Mouse (Mus musculus) hindbrain, embryonic 10.5 days (tissue): Measurements from ENCODE around the gene Mast1. TPM values are rescaled to one million over a fixed set of nuclear protein-coding genes. Genes with fewer than 3 reads are reported as not detected.

Experiments
- DNase-seq: peaks from one replicate; pipeline ENCODE4 v3.0.0-alpha.2; 2017; ENCODE audit warnings: low spot score
- H3K27ac ChIP-seq: fragments of 300-500 bp; sonication (generic); 2 replicates; pipeline ENCODE4 v1.5.1; 2016; ENCODE audit warnings: mild to moderate bottlenecking, moderate library complexity
- H3K27me3 ChIP-seq: fragments of 300-500 bp; sonication (generic); 2 replicates; pipeline ENCODE4 v1.6.1; 2016; ENCODE audit warnings: mild to moderate bottlenecking; ENCODE audit not compliant: poor library complexity, insufficient read depth, severe bottlenecking
- H3K36me3 ChIP-seq: fragments of 300-500 bp; sonication (generic); 2 replicates; pipeline ENCODE4 v1.6.1; 2016; ENCODE audit warnings: mild to moderate bottlenecking, moderate library complexity
- H3K4me1 ChIP-seq: fragments of 300-500 bp; sonication (generic); replicated peaks from 2 replicates; pipeline ENCODE4 v1.6.1; 2016; ENCODE audit warnings: mild to moderate bottlenecking
- H3K4me3 ChIP-seq: fragments of 300-500 bp; sonication (generic); 2 replicates; pipeline ENCODE4 v1.5.1; 2016; ENCODE audit warnings: mild to moderate bottlenecking, moderate library complexity
- H3K9me3 ChIP-seq: fragments of 300-500 bp; sonication (generic); 2 replicates; pipeline ENCODE4 v1.6.1; 2016; ENCODE audit warnings: mild to moderate bottlenecking, moderate library complexity
- WGBS: fragments of 180-500 bp; shearing (Covaris S2); methylation state at CpG from one replicate; pipeline ENCODE4 v1.1.7; 2016; 5-methylcytosine and 5-hydroxymethylcytosine counted together
- polyA plus RNA-seq: library from polyadenylated mRNA; unstranded; fragments of >200 nt; fragmentation: Nextera tagmentation; extraction: Ambion mirVana; gene quantifications from 2 replicates; pipeline ENCODE4 v1.2.1, GENCODE M21; 2016

Mast1 gene
- polyA plus RNA-seq, 1 experiment from 2014 or later: 12.7 TPM

DNA sequence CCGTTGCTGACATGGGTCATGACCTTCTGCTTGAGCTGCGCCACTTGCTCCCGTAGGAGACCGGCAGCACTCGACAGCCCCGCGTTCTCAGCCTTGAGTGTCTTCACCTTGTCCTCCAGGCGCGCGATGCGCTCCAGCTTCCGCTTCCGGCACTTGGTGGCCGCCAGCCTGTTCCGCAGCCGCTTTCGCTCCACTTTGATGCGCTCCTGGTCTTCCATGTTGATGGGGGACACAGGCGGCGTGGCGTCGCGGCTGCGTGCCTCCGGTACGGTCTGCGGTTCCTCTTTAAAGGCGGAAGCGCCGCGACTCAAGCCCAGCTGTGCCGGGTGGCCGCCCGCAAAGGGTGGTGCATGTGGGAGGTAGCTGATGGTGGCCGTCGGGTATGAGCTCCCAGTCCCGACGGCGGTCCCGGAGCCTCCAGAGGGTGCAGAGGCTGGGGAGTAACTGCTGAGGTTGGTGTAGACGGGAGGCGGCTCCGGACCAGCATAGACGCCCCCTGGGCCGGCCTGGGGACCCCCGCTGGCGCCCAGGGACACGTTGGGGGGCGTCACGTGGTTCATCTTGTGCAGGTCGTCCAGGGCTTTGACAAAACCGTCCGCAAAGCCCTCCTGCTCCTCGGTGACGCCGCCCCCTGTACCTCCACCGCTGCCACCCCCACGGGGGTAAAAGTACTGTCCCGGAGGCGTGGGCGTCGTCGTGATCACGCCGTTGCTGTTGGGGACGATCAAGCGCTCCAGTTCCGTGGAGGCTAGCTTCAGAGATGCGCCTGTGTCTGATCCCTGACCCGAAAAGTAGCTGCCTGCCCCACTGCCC, 40.5 kb upstream of the Mast1 start:
- under 1% methylated on average over 70 of the region's 70 CpGs for WGBS
- Histone ChIP-seq H3K27ac (peak overlapping the region; percentile 82), H3K4me1 (peaks cover 77% of the 10 kb centered on the region), H3K27me3 (peaks cover 58% of the 10 kb centered on the region), H3K36me3 (peaks cover 29% of the 10 kb centered on the region), H3K9me3 (no peaks in the 10 kb centered on the region), H3K4me3 (peak overlapping the region; percentile 68)
- DNase-seq: peak; percentile 70

DNA sequence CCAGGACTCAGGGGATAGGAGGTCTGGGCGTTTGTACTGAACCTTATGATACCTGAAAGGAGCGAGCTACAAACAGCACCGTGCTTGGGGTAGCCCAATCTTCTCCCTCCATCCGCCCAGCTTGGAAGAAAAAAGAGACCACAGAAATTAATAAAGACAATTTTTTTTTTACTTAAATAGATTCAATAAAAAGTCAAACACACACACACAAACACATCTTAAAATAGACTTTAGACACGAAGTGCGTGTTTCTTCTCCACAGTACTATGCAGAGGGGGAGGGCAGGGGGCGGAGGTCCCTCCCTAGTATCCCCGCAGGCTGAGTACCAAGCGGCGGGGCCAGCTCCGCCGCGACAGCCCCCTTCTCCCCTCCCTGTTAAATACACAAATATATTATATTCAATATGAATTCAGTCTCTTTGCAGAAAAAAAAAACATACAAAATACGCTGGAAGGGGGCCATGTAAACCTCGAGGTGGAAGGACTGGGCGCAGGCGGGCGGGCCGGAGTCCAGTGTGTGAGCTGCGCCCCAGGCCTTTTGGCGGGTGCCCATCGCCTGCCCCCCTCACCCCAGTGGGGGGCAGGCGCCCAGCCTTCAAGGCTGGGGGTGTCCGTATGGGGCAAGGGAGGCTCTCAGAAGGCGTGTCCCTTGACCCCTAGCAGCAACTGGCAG, 39.7 kb upstream of the Mast1 start:
- H3K9me3 ChIP-seq: no peaks in the 10 kb centered on the region
- peaks cover 50% of the 10 kb centered on the region for H3K27me3 ChIP-seq
- H3K27ac ChIP-seq: peak overlapping the region; percentile 82
- peak overlapping the region; percentile 68 for H3K4me3 ChIP-seq
- WGBS: 2% methylated on average over 25 of the region's 25 CpGs
- DNase-seq: no peak
- H3K4me1 ChIP-seq: peaks cover 70% of the 10 kb centered on the region
- peaks cover 37% of the 10 kb centered on the region for H3K36me3 ChIP-seq

DNA sequence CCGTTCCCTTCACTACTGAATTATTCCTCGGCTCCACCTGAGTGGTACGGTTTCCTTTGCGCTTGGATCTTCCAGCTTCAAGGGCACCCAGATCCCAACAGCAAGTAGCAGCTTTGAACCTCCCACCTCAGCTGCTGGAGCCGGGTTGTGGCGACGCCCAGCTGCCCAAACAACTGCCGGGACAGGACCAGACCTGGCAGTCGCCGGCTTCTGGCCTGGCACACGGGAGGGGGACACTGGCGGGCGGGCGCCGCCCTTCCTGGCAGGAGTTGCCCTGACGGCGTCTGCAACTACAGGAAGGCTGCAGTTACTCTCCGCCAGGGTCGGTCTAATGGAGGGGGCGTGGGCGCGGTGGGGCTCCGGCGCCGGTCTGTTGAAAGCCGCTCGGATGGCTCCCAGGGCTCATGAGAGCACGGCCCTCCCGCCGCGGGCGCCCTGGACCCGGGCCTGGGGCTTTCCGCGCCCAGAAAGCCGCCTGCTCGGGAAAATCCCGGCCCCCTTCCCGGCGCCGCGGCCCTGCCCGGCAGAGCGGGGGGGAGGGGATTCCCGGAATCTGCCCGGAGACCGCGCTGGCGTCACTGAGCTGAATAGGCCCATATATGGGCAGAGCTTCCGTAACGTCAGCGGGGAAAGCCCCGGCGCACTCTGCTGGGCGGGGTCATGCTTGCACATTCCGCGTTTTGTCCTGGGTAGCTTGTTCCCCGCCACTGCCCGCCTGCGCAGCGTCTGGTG, 39.0 kb upstream of the Mast1 start:
- DNase-seq: peak; percentile 95
- Histone ChIP-seq H3K9me3 (no peaks in the 10 kb centered on the region), H3K4me1 (peaks cover 68% of the 10 kb centered on the region), H3K36me3 (peaks cover 44% of the 10 kb centered on the region), H3K27ac (peak overlapping the region; percentile 78), H3K4me3 (peak overlapping the region; percentile 68), H3K27me3 (peaks cover 43% of the 10 kb centered on the region)
- WGBS: 1% methylated on average over 61 of the region's 61 CpGs

DNA sequence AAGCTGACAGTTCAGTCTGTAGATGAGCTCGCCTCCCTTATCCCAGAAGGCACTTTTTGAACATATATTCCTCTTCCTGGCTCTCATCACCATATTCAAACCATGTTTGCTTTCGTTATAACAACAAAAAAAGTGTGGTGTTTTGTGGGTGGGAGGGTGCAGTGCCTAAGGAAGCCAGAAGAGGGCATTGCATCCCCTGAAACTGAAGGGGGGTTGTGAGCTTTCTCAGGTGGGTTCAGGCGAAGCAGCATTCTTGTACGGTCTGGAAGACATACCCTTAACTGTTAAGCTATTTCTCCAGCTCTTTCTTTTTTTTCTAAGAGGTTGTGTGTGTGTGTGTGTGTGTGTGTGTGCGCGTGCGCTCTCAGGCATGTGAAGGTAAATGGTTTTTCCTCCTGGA, 38.3 kb upstream of the Mast1 start:
- Histone ChIP-seq H3K27me3 (peaks cover 36% of the 10 kb centered on the region), H3K27ac (no peak overlapping the region), H3K4me1 (peaks cover 68% of the 10 kb centered on the region), H3K4me3 (peak overlapping the region; percentile 68), H3K9me3 (no peaks in the 10 kb centered on the region), H3K36me3 (peaks cover 51% of the 10 kb centered on the region)
- 27% methylated on average over 7 of the region's 7 CpGs for WGBS
- DNase-seq: peak; percentile 66

GRCm38 (mm10) chr8:84974543-84975142, 37.5 kb upstream of the Mast1 start:
- peaks cover 28% of the 10 kb centered on the region for H3K27me3 ChIP-seq
- peaks cover 63% of the 10 kb centered on the region for H3K4me1 ChIP-seq
- no peak overlapping the region for H3K4me3 ChIP-seq
- no peak overlapping the region for H3K27ac ChIP-seq
- peaks cover 51% of the 10 kb centered on the region for H3K36me3 ChIP-seq
- WGBS: 84% methylated on average over 8 of the region's 8 CpGs
- no peak for DNase-seq
- no peaks in the 10 kb centered on the region for H3K9me3 ChIP-seq

DNA sequence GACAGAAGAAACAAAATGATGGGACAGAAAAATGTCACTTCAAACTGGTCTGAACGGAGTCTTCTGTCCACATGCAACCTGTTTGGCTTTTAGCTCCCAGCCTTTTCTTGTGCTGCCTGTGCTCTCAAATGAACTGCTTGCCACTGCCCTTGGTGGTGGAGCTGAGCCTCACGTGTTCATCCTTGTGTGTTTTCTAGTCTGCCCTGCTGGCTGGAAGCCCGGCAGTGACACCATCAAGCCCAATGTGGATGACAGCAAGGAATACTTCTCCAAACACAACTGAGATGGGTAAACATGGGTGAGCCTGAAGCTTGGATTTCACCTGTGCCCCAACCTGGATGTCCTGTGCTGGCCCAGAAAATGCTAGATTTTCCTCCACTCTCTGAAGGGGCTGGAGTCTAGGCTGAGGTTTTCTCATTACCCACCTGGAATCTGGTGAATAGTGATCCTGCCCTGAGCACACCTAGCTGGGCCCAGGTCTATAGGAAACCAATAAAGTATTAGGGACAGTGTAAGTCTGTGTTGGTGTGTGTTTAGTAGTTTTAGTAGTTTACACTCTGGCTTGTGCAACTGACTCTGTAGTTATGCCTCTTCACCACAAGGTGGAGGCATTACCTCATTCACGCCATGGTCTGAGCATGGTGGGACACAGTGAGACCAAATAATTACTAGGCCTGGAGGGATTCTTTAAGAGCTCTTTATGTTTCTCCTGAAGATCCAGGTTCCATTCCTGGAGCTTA, 36.8 kb upstream of the Mast1 start:
- peak; percentile 46 for DNase-seq
- peaks cover 21% of the 10 kb centered on the region for H3K27me3 ChIP-seq
- H3K4me3 ChIP-seq: no peak overlapping the region
- peaks cover 60% of the 10 kb centered on the region for H3K4me1 ChIP-seq
- peaks cover 51% of the 10 kb centered on the region for H3K36me3 ChIP-seq
- H3K27ac ChIP-seq: no peak overlapping the region
- no peaks in the 10 kb centered on the region for H3K9me3 ChIP-seq
- WGBS: 67% methylated on average over 4 of the region's 4 CpGs

- H3K4me1 ChIP-seq: peaks cover 60% of the 10 kb centered on the region
- peaks cover 51% of the 10 kb centered on the region for H3K36me3 ChIP-seq
- WGBS: 90% methylated on average over 1 of the region's 1 CpGs
- H3K27me3 ChIP-seq: peaks cover 12% of the 10 kb centered on the region
- no peak overlapping the region for H3K27ac ChIP-seq
- H3K4me3 ChIP-seq: no peak overlapping the region
- no peaks in the 10 kb centered on the region for H3K9me3 ChIP-seq
- no peak for DNase-seq
Measured at GRCm38 (mm10) chr8:84973079-84973478, 35.9 kb upstream of the Mast1 start.

GRCm38 (mm10) chr8:84970913-84971312, 33.8 kb upstream of the Mast1 start:
- 72% methylated on average over 5 of the region's 5 CpGs for WGBS
- H3K4me3 ChIP-seq: peak overlapping the region; percentile 89
- H3K27ac ChIP-seq: peak overlapping the region; percentile 99
- no peaks in the 10 kb centered on the region for H3K27me3 ChIP-seq
- no peaks in the 10 kb centered on the region for H3K9me3 ChIP-seq
- no peak for DNase-seq
- peaks cover 53% of the 10 kb centered on the region for H3K4me1 ChIP-seq
- H3K36me3 ChIP-seq: peaks cover 51% of the 10 kb centered on the region

GRCm38 (mm10) chr8:84970135-84970790, 33.1 kb upstream of the Mast1 start:
- peak overlapping the region; percentile 99 for H3K27ac ChIP-seq
- no peaks in the 10 kb centered on the region for H3K27me3 ChIP-seq
- 14% methylated on average over 21 of the region's 21 CpGs for WGBS
- H3K4me3 ChIP-seq: peak overlapping the region; percentile 89
- no peak for DNase-seq
- peaks cover 53% of the 10 kb centered on the region for H3K4me1 ChIP-seq
- H3K36me3 ChIP-seq: peaks cover 48% of the 10 kb centered on the region
- H3K9me3 ChIP-seq: no peaks in the 10 kb centered on the region

DNA sequence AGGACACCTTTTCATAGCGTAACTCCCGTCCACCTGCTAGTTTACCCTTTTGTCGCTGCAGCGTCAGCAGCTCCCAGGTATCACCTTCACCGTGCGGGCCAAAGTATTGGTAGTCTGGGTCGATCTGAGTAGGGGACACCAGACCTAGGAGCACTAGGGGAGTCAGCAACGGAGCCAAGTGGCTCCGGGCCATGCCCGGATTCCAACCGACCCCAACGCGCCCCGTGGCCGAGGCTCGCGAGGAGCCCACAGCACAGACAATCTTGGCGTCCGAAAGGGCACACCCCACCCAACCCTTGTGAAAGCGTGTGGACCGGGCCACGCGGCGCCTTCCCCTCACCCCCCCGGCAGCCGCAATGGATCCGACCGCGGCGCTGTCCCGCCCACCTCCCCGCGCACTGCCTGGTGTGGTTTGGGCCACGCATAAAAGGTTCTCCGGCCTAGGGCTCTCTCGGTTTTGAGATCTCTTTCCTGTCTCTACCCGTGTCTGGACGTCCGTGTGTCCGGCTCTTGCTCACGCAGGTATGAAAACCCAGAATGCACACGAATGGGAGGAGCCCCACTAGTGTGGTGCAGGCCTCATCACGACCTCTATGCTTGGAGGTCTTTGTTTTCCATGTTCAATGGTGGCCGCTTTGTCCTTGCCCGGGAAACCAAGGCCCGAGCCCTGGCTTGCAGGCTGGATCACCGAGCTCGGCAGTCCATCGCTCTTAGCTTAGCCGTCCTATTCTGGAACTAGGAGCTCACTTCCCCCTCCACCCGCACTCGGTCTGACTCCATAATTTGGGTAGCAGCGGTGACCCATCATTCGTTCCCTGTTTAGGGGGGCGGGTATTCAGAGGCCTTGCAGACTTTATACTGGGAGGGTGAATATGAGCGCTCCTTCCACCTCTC, 32.3 kb upstream of the Mast1 start, which contains the start of the genes Gm49661, Prdx2 and Rnaseh2a:
Gene Gm49661 (minus strand): TSS at position 193 of the 894 bp plus-strand sequence.
Gene Prdx2 (plus strand): TSS at position 347 of the 894 bp plus-strand sequence.
Gene Rnaseh2a (minus strand): TSS at position 527 of the 894 bp plus-strand sequence.
- peak; percentile 87 for DNase-seq
- H3K27ac ChIP-seq: peak within 1 kb of the TSS; percentile 99
- peaks cover 55% of the 10 kb centered on the region for H3K4me1 ChIP-seq
- H3K36me3 ChIP-seq: peaks cover 40% of the 10 kb centered on the region
- H3K27me3 ChIP-seq: no peaks in the 10 kb centered on the region
- H3K4me3 ChIP-seq: peak within 1 kb of the TSS; percentile 89
- H3K9me3 ChIP-seq: no peaks in the 10 kb centered on the region
- WGBS: under 1% methylated on average over 56 of the region's 56 CpGs

DNA sequence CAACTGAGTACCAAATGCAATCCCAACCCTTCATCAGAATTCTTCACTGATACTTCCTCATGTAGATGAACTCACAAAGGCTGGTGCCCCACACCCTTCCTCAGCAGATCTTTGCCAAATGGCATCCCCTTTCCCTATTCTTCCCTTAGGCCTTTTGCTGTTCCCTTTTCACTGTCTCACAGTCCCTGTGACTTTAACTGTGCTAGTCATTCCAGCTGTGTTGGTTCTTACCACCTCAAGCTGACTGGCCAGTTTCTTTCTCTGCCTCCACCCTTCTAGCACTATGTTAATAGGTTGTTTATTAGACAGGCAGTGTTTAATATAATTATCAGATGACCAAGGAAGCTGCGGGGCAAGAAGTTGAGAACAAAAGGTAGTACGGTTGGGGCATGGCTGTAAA, 31.5 kb upstream of the Mast1 start:
- peak overlapping the region; percentile 89 for H3K4me3 ChIP-seq
- H3K4me1 ChIP-seq: peaks cover 55% of the 10 kb centered on the region
- H3K27ac ChIP-seq: peak overlapping the region; percentile 99
- no peaks in the 10 kb centered on the region for H3K27me3 ChIP-seq
- peaks cover 38% of the 10 kb centered on the region for H3K36me3 ChIP-seq
- DNase-seq: no peak
- 24% methylated on average over 2 of the region's 2 CpGs for WGBS
- H3K9me3 ChIP-seq: no peaks in the 10 kb centered on the region
